Mouse (Mus musculus): ENCODE measurements at regions not wholly inside any gene's neighbourhood (a gene's known extent, or its start where the extent isn't known, plus 50 kb on each side); places are given as distances from the start of the nearest gene placed in this dataset.

- no peak for TF ChIP-seq UBTF (IDR thresholded peaks at IDR 0.05; ENCODE audit: borderline replicate concordance, insufficient read depth, low read depth, low read length)
- no peak for TF ChIP-seq CTCF (IDR thresholded peaks at IDR 0.05 in 2 of 3, conservative IDR thresholded peaks at IDR 0.05 in 1 of 3; ENCODE audit: control insufficient read depth in 1 of 3, insufficient read depth in 1 of 3, low read depth in 2 of 3, low read length in 3 of 3, poor library complexity in 1 of 3, severe bottlenecking in 1 of 3)
Measured at GRCm38 (mm10) chr16:73707051-73707450, 704.6 kb downstream of the Robo2 start.

Measured in MEL (cell line).